Mouse (Mus musculus) embryonic facial prominence, embryonic 14.5 days (tissue): ENCODE results near the gene Arhgap20. TPM values are rescaled to one million over a fixed set of nuclear protein-coding genes. Genes with fewer than 3 reads are reported as not detected.

ENCODE experiments used
- ATAC-seq: fragments of 200-750 bp; cut with Nextera tagmentation; 2 replicates; pipeline ENCODE4 v1.8.0; 2017; ENCODE audit warnings: low read depth, moderate number of reproducible peaks, moderate TSS enrichment
- DNase-seq: peaks from one replicate; pipeline ENCODE4 v3.0.0-alpha.2; 2015; ENCODE audit warnings: low spot score
- H3K27ac ChIP-seq: fragments of 300-500 bp; sonication (generic); replicated peaks from 2 replicates; pipeline ENCODE4 v1.5.1; 2014; ENCODE audit warnings: low read depth, mild to moderate bottlenecking, low read length, moderate library complexity
- H3K27me3 ChIP-seq: fragments of 300-500 bp; sonication (generic); replicated peaks from 2 replicates; pipeline ENCODE4 v1.6.1; 2014; ENCODE audit warnings: low read length; ENCODE audit not compliant: control insufficient read depth, insufficient read depth
- H3K36me3 ChIP-seq: fragments of 300-500 bp; sonication (generic); 2 replicates; pipeline ENCODE4 v1.6.1; 2014; ENCODE audit warnings: low read length, mixed read lengths; ENCODE audit not compliant: control insufficient read depth, insufficient read depth
- H3K4me1 ChIP-seq: fragments of 300-500 bp; sonication (generic); 2 replicates; pipeline ENCODE4 v1.6.1; 2014; ENCODE audit warnings: antibody characterized with exemption, low read length; ENCODE audit not compliant: control insufficient read depth, insufficient read depth
- H3K4me2 ChIP-seq: fragments of 300-500 bp; sonication (generic); 2 replicates; pipeline ENCODE4 v1.6.1; 2014; ENCODE audit warnings: low read depth, mild to moderate bottlenecking, low read length, moderate library complexity, mixed read lengths
- H3K4me3 ChIP-seq: fragments of 300-500 bp; sonication (generic); 2 replicates; pipeline ENCODE4 v1.5.1; 2014; ENCODE audit warnings: low read depth, mild to moderate bottlenecking, low read length
- H3K9ac ChIP-seq: fragments of 300-500 bp; sonication (generic); 2 replicates; pipeline ENCODE4 v1.6.1; 2014; ENCODE audit warnings: low read depth, mild to moderate bottlenecking, low read length, moderate library complexity, mixed read lengths
- H3K9me3 ChIP-seq: fragments of 300-500 bp; sonication (generic); 2 replicates; pipeline ENCODE4 v1.6.1; 2016; ENCODE audit warnings: low read length; ENCODE audit not compliant: control insufficient read depth
- WGBS: fragments of 180-500 bp; shearing (Covaris S2); extraction: QIAGEN DNeasy Blood & Tissue Kit; methylation state at CpG from one replicate; pipeline ENCODE4 v1.1.7; 2014; 5-methylcytosine and 5-hydroxymethylcytosine counted together
- polyA plus RNA-seq: library from polyadenylated mRNA; unstranded; fragments of >200 nt; fragmentation: Nextera tagmentation; extraction: Ambion mirVana; gene quantifications from 2 replicates; pipeline ENCODE4 v1.2.1, GENCODE M21; 2014

Arhgap20 gene
- polyA plus RNA-seq, 1 experiment from 2014 or later: 8.5 TPM

DNA sequence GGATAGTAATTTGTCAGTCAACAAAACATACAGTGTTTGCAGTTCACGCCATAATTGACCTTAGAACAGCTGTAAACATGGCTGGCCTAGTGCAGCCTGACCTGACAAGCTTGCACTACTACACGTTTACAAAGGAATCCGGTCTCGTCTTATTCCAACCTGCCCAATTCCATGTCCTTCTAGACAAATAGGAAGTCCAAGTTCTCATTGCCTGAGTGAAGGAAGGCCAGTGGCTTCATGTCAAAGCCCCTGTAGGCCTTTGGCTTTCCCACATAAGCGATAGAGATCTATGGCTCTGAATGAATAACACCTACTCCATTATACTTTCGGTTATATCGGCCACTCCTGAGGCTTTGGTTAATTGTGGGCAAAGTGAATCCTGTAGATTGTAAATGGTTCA is 16.0 kb downstream of the Arhgap20 start:
- Histone ChIP-seq H3K27ac (no peak overlapping the region), H3K9ac (no peak overlapping the region), H3K4me3 (no peak overlapping the region), H3K9me3 (no peaks in the 10 kb centered on the region), H3K36me3 (no peaks in the 10 kb centered on the region), H3K27me3 (no peaks in the 10 kb centered on the region), H3K4me1 (no peaks in the 10 kb centered on the region), H3K4me2 (no peak overlapping the region)
- DNase-seq (no peak), ATAC-seq (no peak)
- 92% methylated on average over 7 of the region's 7 CpGs for WGBS

DNA sequence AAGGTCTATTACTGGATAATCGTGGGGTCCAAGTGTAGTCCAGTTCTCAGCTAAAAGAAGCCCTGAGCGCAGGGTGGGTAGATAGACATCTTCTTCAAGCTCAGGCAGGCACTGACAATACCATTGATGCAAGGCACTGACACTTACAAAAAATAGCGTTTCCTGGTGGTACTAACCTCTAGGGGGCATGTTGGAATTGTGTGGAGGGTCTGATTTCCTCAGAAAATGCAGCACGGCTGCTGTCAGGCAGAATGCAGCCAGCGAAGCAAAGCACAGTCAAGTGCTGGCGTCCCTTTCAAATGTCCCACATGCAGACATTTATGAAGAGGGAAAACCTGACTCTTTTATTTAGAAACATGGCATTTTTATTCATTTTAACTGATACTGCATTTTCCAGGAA is 22.2 kb downstream of the Arhgap20 start:
- H3K4me3 ChIP-seq: no peak overlapping the region
- H3K4me1 ChIP-seq: no peaks in the 10 kb centered on the region
- no peaks in the 10 kb centered on the region for H3K36me3 ChIP-seq
- H3K9me3 ChIP-seq: no peaks in the 10 kb centered on the region
- WGBS: 29% methylated on average over 6 of the region's 6 CpGs
- H3K9ac ChIP-seq: no peak overlapping the region
- ATAC-seq (no peak), DNase-seq (peak; percentile 30)
- no peaks in the 10 kb centered on the region for H3K27me3 ChIP-seq
- H3K4me2 ChIP-seq: no peak overlapping the region
- H3K27ac ChIP-seq: no peak overlapping the region

DNA sequence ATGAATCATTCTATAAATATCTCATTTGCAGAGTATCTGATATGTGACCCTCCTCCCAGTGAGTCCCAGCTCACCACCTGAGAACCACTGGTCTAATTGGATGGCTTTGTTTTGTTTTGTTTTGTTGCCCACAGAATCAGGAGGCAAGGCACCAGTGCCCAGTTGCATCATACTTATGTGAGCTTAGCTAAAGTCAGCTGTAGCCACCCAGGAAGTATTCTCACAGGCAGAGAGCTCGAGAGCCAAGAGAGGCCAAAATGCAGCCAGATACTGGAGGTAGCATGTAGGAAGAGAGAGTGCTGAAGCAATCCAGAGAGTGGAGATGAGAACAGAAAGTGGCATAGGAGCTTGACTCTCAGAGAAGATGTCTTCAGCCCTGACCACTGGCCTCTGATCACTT is 23.3 kb downstream of the Arhgap20 start:
- no peaks in the 10 kb centered on the region for H3K36me3 ChIP-seq
- 76% methylated on average over 1 of the region's 1 CpGs for WGBS
- H3K9ac ChIP-seq: no peak overlapping the region
- no peak overlapping the region for H3K4me3 ChIP-seq
- H3K27me3 ChIP-seq: no peaks in the 10 kb centered on the region
- no peaks in the 10 kb centered on the region for H3K4me1 ChIP-seq
- DNase-seq (no peak), ATAC-seq (no peak)
- H3K9me3 ChIP-seq: no peaks in the 10 kb centered on the region
- no peak overlapping the region for H3K27ac ChIP-seq
- no peak overlapping the region for H3K4me2 ChIP-seq

GRCm38 (mm10) chr9:51795206-51795605 is 30.1 kb downstream of the Arhgap20 start:
- WGBS: 65% methylated on average over 6 of the region's 6 CpGs
- peak; percentile 12 for DNase-seq
- Histone ChIP-seq H3K4me3 (no peak overlapping the region), H3K27me3 (no peaks in the 10 kb centered on the region), H3K36me3 (no peaks in the 10 kb centered on the region), H3K27ac (no peak overlapping the region), H3K4me2 (no peak overlapping the region), H3K9me3 (no peaks in the 10 kb centered on the region), H3K4me1 (no peaks in the 10 kb centered on the region), H3K9ac (no peak overlapping the region)
- no peak for ATAC-seq

GRCm38 (mm10) chr9:51798251-51798650 is 33.1 kb downstream of the Arhgap20 start:
- H3K4me2 ChIP-seq: no peak overlapping the region
- no peak overlapping the region for H3K4me3 ChIP-seq
- no peak overlapping the region for H3K9ac ChIP-seq
- no peaks in the 10 kb centered on the region for H3K4me1 ChIP-seq
- ATAC-seq (no peak), DNase-seq (no peak)
- WGBS: 85% methylated on average over 5 of the region's 5 CpGs
- no peaks in the 10 kb centered on the region for H3K36me3 ChIP-seq
- H3K9me3 ChIP-seq: no peaks in the 10 kb centered on the region
- no peaks in the 10 kb centered on the region for H3K27me3 ChIP-seq
- no peak overlapping the region for H3K27ac ChIP-seq

DNA sequence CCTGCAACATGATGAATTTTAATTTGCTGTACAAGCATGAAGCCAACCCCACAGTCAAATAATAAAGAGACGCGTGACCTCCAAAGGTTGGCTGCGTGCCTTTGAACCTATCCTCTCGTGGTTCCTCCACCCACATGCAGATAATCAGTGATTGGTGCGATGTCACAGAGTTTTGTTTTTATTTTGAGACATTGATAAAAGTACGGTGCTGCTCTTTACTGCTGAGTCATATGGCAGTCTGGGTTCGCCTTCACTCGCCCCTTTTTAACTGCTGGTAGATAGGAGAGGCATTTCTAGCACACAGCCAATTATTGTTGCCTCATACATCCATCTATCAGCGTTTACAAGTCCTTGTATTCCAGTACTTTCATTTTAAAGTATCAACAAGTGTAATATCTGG is 34.0 kb downstream of the Arhgap20 start:
- H3K4me1 ChIP-seq: no peaks in the 10 kb centered on the region
- WGBS: 83% methylated on average over 9 of the region's 9 CpGs
- H3K27me3 ChIP-seq: no peaks in the 10 kb centered on the region
- no peak for ATAC-seq
- no peak overlapping the region for H3K4me3 ChIP-seq
- H3K36me3 ChIP-seq: no peaks in the 10 kb centered on the region
- H3K9me3 ChIP-seq: no peaks in the 10 kb centered on the region
- H3K27ac ChIP-seq: no peak overlapping the region
- no peak overlapping the region for H3K4me2 ChIP-seq
- no peak for DNase-seq
- H3K9ac ChIP-seq: no peak overlapping the region

GRCm38 (mm10) chr9:51807272-51807671 is 42.1 kb downstream of the Arhgap20 start:
- H3K27me3 ChIP-seq: no peaks in the 10 kb centered on the region
- no peak overlapping the region for H3K27ac ChIP-seq
- H3K36me3 ChIP-seq: no peaks in the 10 kb centered on the region
- no peak overlapping the region for H3K4me3 ChIP-seq
- H3K9me3 ChIP-seq: no peaks in the 10 kb centered on the region
- DNase-seq: peak; percentile 16
- no peak overlapping the region for H3K9ac ChIP-seq
- no peaks in the 10 kb centered on the region for H3K4me1 ChIP-seq
- 71% methylated on average over 3 of the region's 3 CpGs for WGBS
- ATAC-seq: no peak
- H3K4me2 ChIP-seq: no peak overlapping the region

GRCm38 (mm10) chr9:51812931-51813330 is 47.8 kb downstream of the Arhgap20 start:
- ATAC-seq (no peak), DNase-seq (no peak)
- no peak overlapping the region for H3K27ac ChIP-seq
- H3K4me2 ChIP-seq: no peak overlapping the region
- no peak overlapping the region for H3K4me3 ChIP-seq
- no peaks in the 10 kb centered on the region for H3K27me3 ChIP-seq
- no peak overlapping the region for H3K9ac ChIP-seq
- H3K36me3 ChIP-seq: no peaks in the 10 kb centered on the region
- no peaks in the 10 kb centered on the region for H3K4me1 ChIP-seq
- WGBS: 84% methylated on average over 1 of the region's 1 CpGs
- no peaks in the 10 kb centered on the region for H3K9me3 ChIP-seq

DNA sequence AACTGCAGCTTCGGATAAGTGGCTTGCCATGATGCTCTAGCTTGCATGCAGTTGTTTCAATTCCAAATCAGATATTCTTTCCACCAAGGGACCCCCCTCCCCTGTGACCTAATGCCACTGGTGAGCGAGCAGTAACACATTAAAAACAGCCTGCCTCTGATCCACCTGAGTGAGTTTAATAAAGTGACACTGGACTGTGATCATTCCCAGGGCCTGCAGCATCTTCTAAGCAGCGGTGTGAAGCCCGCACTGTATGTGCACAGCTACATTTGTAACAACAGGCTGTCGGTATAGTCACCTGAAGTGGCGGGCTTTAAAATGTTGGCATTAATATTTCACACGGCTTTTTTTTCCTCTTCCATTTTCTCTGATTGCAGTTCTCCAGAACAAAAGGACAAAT is 59.4 kb downstream of the Arhgap20 start:
- Histone ChIP-seq H3K27me3 (no peaks in the 10 kb centered on the region), H3K4me1 (no peaks in the 10 kb centered on the region), H3K4me2 (no peak overlapping the region), H3K9ac (no peak overlapping the region), H3K9me3 (no peaks in the 10 kb centered on the region), H3K4me3 (no peak overlapping the region), H3K36me3 (no peaks in the 10 kb centered on the region), H3K27ac (no peak overlapping the region)
- no peak for ATAC-seq
- DNase-seq: no peak
- WGBS: 81% methylated on average over 7 of the region's 7 CpGs
